Mouse (Mus musculus) forebrain, embryonic 14.5 days (tissue): ENCODE measurements around the gene Mdm4. TPM values are rescaled to one million over a fixed set of nuclear protein-coding genes. Genes with fewer than 3 reads are reported as not detected.

Experiments used
- ATAC-seq: fragments of 200-750 bp; cut with Nextera tagmentation; 2 replicates; pipeline ENCODE4 v1.8.0; 2017; ENCODE audit warnings: mild to moderate bottlenecking, moderate library complexity
- DNase-seq: peaks from one replicate; pipeline ENCODE4 v3.0.0-alpha.2; 2015; ENCODE audit warnings: low spot score
- H3K27ac ChIP-seq: fragments of 300-500 bp; sonication (generic); 2 replicates; pipeline ENCODE4 v1.5.1; 2014; ENCODE audit warnings: low read depth, mild to moderate bottlenecking, control low read depth, low read length, moderate library complexity
- H3K27me3 ChIP-seq: fragments of 300-500 bp; sonication (generic); replicated peaks from 2 replicates; pipeline ENCODE4 v1.6.1; 2014; ENCODE audit warnings: low read length, control low read depth, mixed read lengths; ENCODE audit not compliant: control insufficient read depth, insufficient read depth
- H3K36me3 ChIP-seq: fragments of 300-500 bp; sonication (generic); 2 replicates; pipeline ENCODE4 v1.6.1; 2014; ENCODE audit warnings: low read length, control low read depth; ENCODE audit not compliant: control insufficient read depth, insufficient read depth
- H3K4me1 ChIP-seq: fragments of 300-500 bp; sonication (generic); 2 replicates; pipeline ENCODE4 v1.6.1; 2014; ENCODE audit warnings: antibody characterized with exemption, low read length, control low read depth; ENCODE audit not compliant: control insufficient read depth, insufficient read depth
- H3K4me2 ChIP-seq: fragments of 300-500 bp; sonication (generic); 2 replicates; pipeline ENCODE4 v1.6.1; 2014; ENCODE audit warnings: mild to moderate bottlenecking, control low read depth, low read length
- H3K4me3 ChIP-seq: fragments of 300-500 bp; sonication (generic); 2 replicates; pipeline ENCODE4 v1.5.1; 2014; ENCODE audit warnings: low read depth, low read length, control low read depth
- H3K9ac ChIP-seq: fragments of 300-500 bp; sonication (generic); 2 replicates; pipeline ENCODE4 v1.6.1; 2014; ENCODE audit warnings: mild to moderate bottlenecking, low read length, control low read depth, moderate library complexity
- H3K9me3 ChIP-seq: fragments of 300-500 bp; sonication (generic); replicated peaks from 2 replicates; pipeline ENCODE4 v1.6.1; 2016; ENCODE audit warnings: low read length, control low read depth, mixed read lengths; ENCODE audit not compliant: control insufficient read depth
- WGBS: fragments of 180-500 bp; shearing (Covaris S2); extraction: QIAGEN DNeasy Blood & Tissue Kit; methylation state at CpG from one replicate; pipeline ENCODE4 v1.1.7; 2014; 5-methylcytosine and 5-hydroxymethylcytosine counted together
- polyA plus RNA-seq: library from polyadenylated mRNA; unstranded; fragments of >200 nt; fragmentation: Nextera tagmentation; extraction: Ambion mirVana; gene quantifications from 2 replicates; pipeline ENCODE4 v1.2.1, GENCODE M21; 2014

The Mdm4 gene
- polyA plus RNA-seq, 1 experiment from 2014 or later = 35.7 TPM

GRCm38 (mm10) chr1:133019312-133019711 is 11.0 kb downstream of the Mdm4 start:
- H3K27ac ChIP-seq = no peak overlapping the region
- ATAC-seq = no peak
- no peaks in the 10 kb centered on the region for H3K27me3 ChIP-seq
- peaks cover 3% of the 10 kb centered on the region for H3K4me1 ChIP-seq
- no peak overlapping the region for H3K4me2 ChIP-seq
- peaks cover 43% of the 10 kb centered on the region for H3K36me3 ChIP-seq
- no peak for DNase-seq
- H3K9ac ChIP-seq = no peak overlapping the region
- no peaks in the 10 kb centered on the region for H3K9me3 ChIP-seq
- no peak overlapping the region for H3K4me3 ChIP-seq

GRCm38 (mm10) chr1:133018580-133018979 is 11.8 kb downstream of the Mdm4 start:
- Histone ChIP-seq H3K36me3 (peaks cover 50% of the 10 kb centered on the region), H3K4me1 (no peaks in the 10 kb centered on the region), H3K9ac (no peak overlapping the region), H3K27ac (no peak overlapping the region), H3K4me3 (no peak overlapping the region), H3K4me2 (no peak overlapping the region), H3K27me3 (no peaks in the 10 kb centered on the region), H3K9me3 (no peaks in the 10 kb centered on the region)
- ATAC-seq = no peak
- 92% methylated on average over 2 of the region's 2 CpGs for WGBS
- DNase-seq = no peak

- Histone ChIP-seq H3K27me3 (no peaks in the 10 kb centered on the region), H3K4me3 (no peak overlapping the region), H3K4me2 (no peak overlapping the region), H3K27ac (no peak overlapping the region), H3K9me3 (no peaks in the 10 kb centered on the region), H3K9ac (no peak overlapping the region), H3K36me3 (peaks cover 62% of the 10 kb centered on the region), H3K4me1 (no peaks in the 10 kb centered on the region)
- WGBS = 95% methylated on average over 9 of the region's 9 CpGs
- DNase-seq (no peak), ATAC-seq (no peak)
Observed at GRCm38 (mm10) chr1:133016775-133017428, 13.5 kb downstream of the Mdm4 start.

- no peak overlapping the region for H3K27ac ChIP-seq
- DNase-seq = no peak
- no peak overlapping the region for H3K4me3 ChIP-seq
- H3K27me3 ChIP-seq = no peaks in the 10 kb centered on the region
- H3K4me1 ChIP-seq = no peaks in the 10 kb centered on the region
- peaks cover 80% of the 10 kb centered on the region for H3K36me3 ChIP-seq
- no peaks in the 10 kb centered on the region for H3K9me3 ChIP-seq
- no peak overlapping the region for H3K4me2 ChIP-seq
- 93% methylated on average over 1 of the region's 1 CpGs for WGBS
- no peak for ATAC-seq
- no peak overlapping the region for H3K9ac ChIP-seq
Observed at GRCm38 (mm10) chr1:133014196-133014595, 16.2 kb downstream of the Mdm4 start.

- Histone ChIP-seq H3K27ac (no peak overlapping the region), H3K27me3 (no peaks in the 10 kb centered on the region), H3K4me1 (no peaks in the 10 kb centered on the region), H3K9me3 (no peaks in the 10 kb centered on the region), H3K36me3 (peaks cover 79% of the 10 kb centered on the region), H3K4me2 (no peak overlapping the region), H3K9ac (no peak overlapping the region), H3K4me3 (no peak overlapping the region)
- ATAC-seq (no peak), DNase-seq (peak; percentile 7)
Observed at GRCm38 (mm10) chr1:133013331-133013730, 17.0 kb downstream of the Mdm4 start.

GRCm38 (mm10) chr1:133011955-133012841 is 18.2 kb downstream of the Mdm4 start:
- ATAC-seq = no peak
- H3K36me3 ChIP-seq = peaks cover 76% of the 10 kb centered on the region

GRCm38 (mm10) chr1:133006571-133006970 is 23.8 kb downstream of the Mdm4 start:
- Histone ChIP-seq H3K4me1 (no peaks in the 10 kb centered on the region), H3K27me3 (no peaks in the 10 kb centered on the region), H3K9ac (no peak overlapping the region), H3K36me3 (peaks cover 70% of the 10 kb centered on the region), H3K27ac (no peak overlapping the region), H3K4me2 (no peak overlapping the region), H3K4me3 (no peak overlapping the region), H3K9me3 (no peaks in the 10 kb centered on the region)
- no peak for DNase-seq
- WGBS = 89% methylated on average over 3 of the region's 3 CpGs
- no peak for ATAC-seq

More at GRCm38 (mm10) chr1:133011955-133012841, 18.2 kb downstream of the Mdm4 start:
- no peak overlapping the region for H3K4me2 ChIP-seq
- H3K27me3 ChIP-seq = no peaks in the 10 kb centered on the region
- DNase-seq = no peak
- no peaks in the 10 kb centered on the region for H3K4me1 ChIP-seq
- no peaks in the 10 kb centered on the region for H3K9me3 ChIP-seq
- whole genome bisulfite sequencing = 91% methylated on average over 12 of the region's 13 CpGs
- no peak overlapping the region for H3K27ac ChIP-seq
- H3K4me3 ChIP-seq = no peak overlapping the region
- no peak overlapping the region for H3K9ac ChIP-seq

GRCm38 (mm10) chr1:133000347-133000746 is 30.0 kb downstream of the Mdm4 start:
- no peaks in the 10 kb centered on the region for H3K9me3 ChIP-seq
- DNase-seq (no peak), ATAC-seq (no peak)
- H3K27me3 ChIP-seq = no peaks in the 10 kb centered on the region
- peaks cover 84% of the 10 kb centered on the region for H3K36me3 ChIP-seq
- H3K4me1 ChIP-seq = no peaks in the 10 kb centered on the region
- H3K4me2 ChIP-seq = no peak overlapping the region
- H3K4me3 ChIP-seq = no peak overlapping the region
- no peak overlapping the region for H3K27ac ChIP-seq
- 93% methylated on average over 6 of the region's 6 CpGs for WGBS
- H3K9ac ChIP-seq = no peak overlapping the region

GRCm38 (mm10) chr1:132991580-132991979 is 38.8 kb downstream of the Mdm4 start:
- Histone ChIP-seq H3K4me2 (no peak overlapping the region), H3K9me3 (no peaks in the 10 kb centered on the region), H3K4me3 (no peak overlapping the region), H3K9ac (no peak overlapping the region), H3K36me3 (peaks cover 76% of the 10 kb centered on the region), H3K4me1 (no peaks in the 10 kb centered on the region), H3K27me3 (no peaks in the 10 kb centered on the region), H3K27ac (no peak overlapping the region)
- no peak for ATAC-seq
- DNase-seq = no peak
- WGBS = 94% methylated on average over 7 of the region's 7 CpGs
